8 mouse cellular contexts compared by ENCODE assay signal in the genomic region with DNA sequence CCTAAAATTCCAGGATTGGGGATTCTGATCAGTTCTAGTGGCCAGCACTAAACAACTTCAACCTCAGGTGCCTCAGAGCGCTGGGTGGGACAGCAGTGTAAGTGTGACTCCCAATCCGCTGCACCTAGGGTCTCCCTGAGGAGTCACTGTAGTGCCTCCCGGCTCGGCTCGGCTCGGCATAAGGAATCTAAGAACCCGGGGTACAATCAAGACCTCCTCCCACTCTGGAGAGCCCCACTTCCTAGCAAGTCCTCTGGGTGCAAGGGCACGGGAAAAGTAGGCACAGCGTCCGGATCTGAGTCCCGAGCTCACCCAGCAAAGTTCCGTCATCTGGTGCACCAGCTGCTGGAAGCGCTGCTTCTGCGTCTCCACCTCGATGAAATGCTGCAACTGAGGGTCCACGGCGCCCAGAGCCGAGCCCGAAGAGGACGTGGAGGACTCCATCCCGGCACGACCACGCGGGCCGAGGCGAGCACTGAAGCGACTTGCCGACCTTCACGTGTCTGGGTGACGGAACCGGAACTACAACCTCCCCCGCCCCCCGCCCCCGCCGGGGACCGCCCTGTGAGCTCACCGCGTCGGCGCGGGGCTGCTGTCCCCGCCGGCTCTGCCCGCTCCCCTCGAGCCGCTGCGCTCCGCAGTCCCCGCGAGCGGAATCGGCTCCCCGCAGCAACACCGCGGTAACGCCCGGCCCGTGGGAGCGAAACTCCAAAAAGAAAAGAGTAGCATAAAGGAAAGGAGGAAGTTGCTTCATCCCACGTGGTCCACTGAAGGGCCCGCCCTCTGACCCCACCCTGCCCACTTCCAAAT. TPM values are rescaled to one million over a fixed set of nuclear protein-coding genes. Genes with fewer than 3 reads are reported as not detected.
A peak's percentile ranks its signal among the peaks of the same experiment; 100 is the strongest.
DNase-seq lines count a peak whose midpoint lies in the region; ATAC-seq lines count a peak whose summit lies in the region.

Gene Timm8a1, minus strand, starts transcription at position 721 of the 810 bp plus-strand sequence.

- H3K27me3 ChIP-seq in hindbrain, embryonic 15.5 days, result no peaks in the 10 kb centered on the region
- H3K27me3 ChIP-seq in megakaryocyte, embryonic 14.5 days (replicated peaks), result no peaks in the 10 kb centered on the region

- peak within 1 kb of the TSS; percentile 73 for H3K27ac ChIP-seq in hindbrain, embryonic 15.5 days (replicated peaks)

- peak within 1 kb of the TSS; percentile 49 for H3K9ac ChIP-seq in hindbrain, embryonic 15.5 days

- H3K4me1 ChIP-seq in hindbrain, embryonic 15.5 days (replicated peaks), result no peaks in the 10 kb centered on the region
- H3K4me1 ChIP-seq in megakaryocyte, embryonic 14.5 days, result peaks cover 14% of the 10 kb centered on the region

- no peaks in the 10 kb centered on the region for H3K9me3 ChIP-seq in hindbrain, embryonic 15.5 days
- no peaks in the 10 kb centered on the region for H3K9me3 ChIP-seq in megakaryocyte, embryonic 14.5 days

- intact Hi-C loops in left cerebral cortex, postnatal 10 days (cut with DNase I), result no loop called here

- 19% methylated on average over 44 of the region's 61 CpGs for WGBS in hindbrain, embryonic 15.5 days

- DNase-seq in T-cell, adult 2 months (ENCODE audit: low spot score), result peak; percentile 60
- DNase-seq in cerebellum, postnatal 36 days, result peak; percentile 34 to 35
- DNase-seq in gastrocnemius, adult 18-20 months (ENCODE audit: low spot score), result peak; percentile 45
- DNase-seq in left cerebral cortex, postnatal 10 days (ENCODE audit: extremely low spot score in 1 of 2, low spot score in 2 of 2), result peak in 1 of 2 experiments; percentile 69
- DNase-seq in right cerebral cortex, postnatal 10 days (ENCODE audit: low spot score in 2 of 2), result peak; percentile 52 to 56
- DNase-seq in urinary bladder, postnatal 14 days (ENCODE audit: low spot score), result peak; percentile 32

- peak within 1 kb of the TSS; percentile 53 for H3K4me3 ChIP-seq in hindbrain, embryonic 15.5 days
- peak within 1 kb of the TSS; percentile 92 for H3K4me3 ChIP-seq in megakaryocyte, embryonic 14.5 days (replicated peaks)

- ATAC-seq in hindbrain, embryonic 15.5 days (ENCODE audit: low FRiP score, low read depth), result peak; percentile 94

- H3K4me2 ChIP-seq in hindbrain, embryonic 15.5 days, result peak within 1 kb of the TSS; percentile 71

- H3K36me3 ChIP-seq in hindbrain, embryonic 15.5 days, result no peaks in the 10 kb centered on the region
- peaks cover 60% of the 10 kb centered on the region for H3K36me3 ChIP-seq in megakaryocyte, embryonic 14.5 days (replicated peaks; ENCODE audit: low read length)

RNA-seq across cellular contexts. Expression of gene Timm8a1, which starts in this region (rescaled TPM):
- 10 to 100 TPM; 10.1 to 12.5 TPM for total RNA-seq in gastrocnemius, adult 18-20 months (2021)
- 44.1 and 47.7 TPM in 2 replicates for polyA plus RNA-seq in hindbrain, embryonic 15.5 days (2015; fragmentation: Nextera tagmentation; extraction: Ambion mirVana)
- total RNA-seq in left cerebral cortex, postnatal 10 days (2021), result 10 to 100 TPM; 20.2 to 26.5 TPM
- 4.0 TPM in 1 of 2 replicates, not detected in the other for polyA plus RNA-seq in megakaryocyte, embryonic 14.5 days (2012; ENCODE audit: insufficient read depth, low replicate concordance)
